Mouse (Mus musculus): ENCODE data around the gene Nr2f6. TPM values are rescaled to one million over a fixed set of nuclear protein-coding genes. Genes with fewer than 3 reads are reported as not detected.
A peak's percentile ranks its signal among the peaks of the same experiment; 100 is the strongest.

Nr2f6 gene
- total RNA-seq, 2 experiments from 2014 or later, result 32.2 to 32.5 TPM

GRCm38 (mm10) chr8:71392391-71392790 lies 10.6 kb upstream of the Nr2f6 start:
- no peak for DNase-seq (ENCODE audit: low spot score in 2 of 2)

GRCm38 (mm10) chr8:71391696-71392095 lies 9.9 kb upstream of the Nr2f6 start:
- no peak for DNase-seq (ENCODE audit: low spot score in 2 of 2)

- DNase-seq (ENCODE audit: low spot score in 2 of 2), result no peak
Observed at GRCm38 (mm10) chr8:71388267-71388666, 6.5 kb upstream of the Nr2f6 start.

GRCm38 (mm10) chr8:71385212-71385835 lies 3.6 kb upstream of the Nr2f6 start:
- no peak for DNase-seq (ENCODE audit: low spot score in 2 of 2)

GRCm38 (mm10) chr8:71383860-71384259 lies 2.1 kb upstream of the Nr2f6 start:
- no peak for DNase-seq (ENCODE audit: low spot score in 2 of 2)

GRCm38 (mm10) chr8:71383396-71383795 lies 1.6 kb upstream of the Nr2f6 start:
- DNase-seq (ENCODE audit: low spot score in 2 of 2), result no peak

- DNase-seq (ENCODE audit: low spot score in 2 of 2), result peak; percentile 75 to 84
Observed at GRCm38 (mm10) chr8:71381971-71382961, 506 bp upstream of the Nr2f6 start.

- DNase-seq (ENCODE audit: low spot score in 2 of 2), result no peak
Observed at GRCm38 (mm10) chr8:71380178-71381171, 1.3 kb downstream of the Nr2f6 start.

GRCm38 (mm10) chr8:71379512-71380075 lies 2.2 kb downstream of the Nr2f6 start:
- no peak for DNase-seq (ENCODE audit: low spot score in 2 of 2)

- no peak for DNase-seq (ENCODE audit: low spot score in 2 of 2)
Observed at GRCm38 (mm10) chr8:71379008-71379407, 2.8 kb downstream of the Nr2f6 start.

- no peak for DNase-seq (ENCODE audit: low spot score in 2 of 2)
Observed at GRCm38 (mm10) chr8:71376423-71377030, 5.2 kb downstream of the Nr2f6 start.

- DNase-seq (ENCODE audit: low spot score in 2 of 2), result peak; percentile 50 to 68
Observed at GRCm38 (mm10) chr8:71375581-71376422, 6.0 kb downstream of the Nr2f6 start.

GRCm38 (mm10) chr8:71374616-71375206 lies 7.0 kb downstream of the Nr2f6 start:
- no peak for DNase-seq (ENCODE audit: low spot score in 2 of 2)

GRCm38 (mm10) chr8:71373000-71373399 lies 8.8 kb downstream of the Nr2f6 start:
- no peak for DNase-seq (ENCODE audit: low spot score in 2 of 2)

- DNase-seq (ENCODE audit: low spot score in 2 of 2), result no peak
Observed at GRCm38 (mm10) chr8:71372427-71372826, 9.3 kb downstream of the Nr2f6 start.

GRCm38 (mm10) chr8:71371236-71371848 lies 10.4 kb downstream of the Nr2f6 start, which contains the start of gene Ocel1:
Gene Ocel1 (plus strand): TSS chr8:71371298.
- DNase-seq (ENCODE audit: low spot score in 2 of 2), result peak; percentile 94 to 97

GRCm38 (mm10) chr8:71370711-71371235 lies 11.0 kb downstream of the Nr2f6 start:
- no peak for DNase-seq (ENCODE audit: low spot score in 2 of 2)

GRCm38 (mm10) chr8:71369040-71369718 lies 12.6 kb downstream of the Nr2f6 start:
- DNase-seq (ENCODE audit: low spot score in 2 of 2), result no peak

All from layer of hippocampus, postnatal 10 days (tissue).